Mouse (Mus musculus) liver, postnatal 0 days (tissue): ENCODE measurements around the gene 0610030E20Rik.

ENCODE experiments used
- CTCF ChIP-seq: sonication (generic); IDR thresholded peaks from 2 replicates; pipeline ENCODE4 v1.5.1; 2016; ENCODE audit warnings: antibody characterized with exemption, low read depth
- EP300 ChIP-seq: IDR thresholded peaks from 2 replicates; pipeline ENCODE4 v1.6.1; 2016; ENCODE audit warnings: antibody characterized with exemption, low read depth, mild to moderate bottlenecking

DNA sequence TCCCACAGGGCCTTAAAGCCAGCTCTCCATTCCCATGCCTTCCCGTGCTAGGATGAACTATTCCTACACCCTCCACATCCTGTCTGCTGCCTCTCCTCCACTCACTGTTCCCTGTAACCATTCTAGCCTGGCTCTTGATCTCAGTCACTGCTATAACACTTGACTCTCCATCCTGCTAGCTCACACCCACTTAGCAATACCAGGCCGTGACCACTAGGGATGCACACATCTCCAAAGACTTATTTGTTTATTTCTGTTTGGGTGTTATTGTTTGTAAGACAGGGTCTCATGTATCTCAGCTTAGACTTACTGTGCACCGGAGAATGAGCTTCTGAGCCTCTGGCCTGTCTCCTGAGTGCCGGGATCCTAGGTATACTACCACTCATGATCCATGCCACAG, 22.4 kb downstream of the 0610030E20Rik start:
- TF ChIP-seq CTCF (peak; percentile 51), EP300 (no peak)
